Mouse (Mus musculus) limb, embryonic 14.5 days (tissue): ENCODE results near the gene Cntn5. TPM values are rescaled to one million over a fixed set of nuclear protein-coding genes. Genes with fewer than 3 reads are reported as not detected.

ENCODE experiments used
- ATAC-seq: fragments of 200-750 bp; cut with Nextera tagmentation; 2 replicates; pipeline ENCODE4 v1.8.0; 2017; ENCODE audit warnings: low read depth, moderate number of reproducible peaks, moderate TSS enrichment; ENCODE audit not compliant: low FRiP score
- DNase-seq: peaks from one replicate; pipeline ENCODE4 v3.0.0-alpha.2; 2015; ENCODE audit warnings: low spot score
- H3K27ac ChIP-seq: fragments of 300-500 bp; sonication (generic); replicated peaks from 2 replicates; pipeline ENCODE4 v1.5.1; 2014; ENCODE audit warnings: low read depth, mild to moderate bottlenecking, low read length, moderate library complexity, mixed read lengths
- H3K27me3 ChIP-seq: fragments of 300-500 bp; sonication (generic); 2 replicates; pipeline ENCODE4 v1.6.1; 2014; ENCODE audit warnings: low read length, mixed read lengths; ENCODE audit not compliant: control insufficient read depth, insufficient read depth
- H3K36me3 ChIP-seq: fragments of 300-500 bp; sonication (generic); 2 replicates; pipeline ENCODE4 v1.6.1; 2014; ENCODE audit warnings: mild to moderate bottlenecking, low read length, moderate library complexity, mixed read lengths; ENCODE audit not compliant: control insufficient read depth, insufficient read depth
- H3K4me1 ChIP-seq: fragments of 300-500 bp; sonication (generic); 2 replicates; pipeline ENCODE4 v1.6.1; 2014; ENCODE audit warnings: antibody characterized with exemption, low read length, mixed read lengths; ENCODE audit not compliant: control insufficient read depth, insufficient read depth
- H3K4me2 ChIP-seq: fragments of 300-500 bp; sonication (generic); replicated peaks from 2 replicates; pipeline ENCODE4 v1.6.1; 2014; ENCODE audit warnings: low read depth, mild to moderate bottlenecking, low read length, moderate library complexity; ENCODE audit not compliant: severe bottlenecking
- H3K4me3 ChIP-seq: fragments of 300-500 bp; sonication (generic); replicated peaks from 2 replicates; pipeline ENCODE4 v1.5.1; 2014; ENCODE audit warnings: low read length
- H3K9ac ChIP-seq: fragments of 300-500 bp; sonication (generic); 2 replicates; pipeline ENCODE4 v1.6.1; 2014; ENCODE audit warnings: mild to moderate bottlenecking, low read depth, low read length, moderate library complexity; ENCODE audit not compliant: severe bottlenecking
- H3K9me3 ChIP-seq: fragments of 300-500 bp; sonication (generic); 2 replicates; pipeline ENCODE4 v1.6.1; 2016; ENCODE audit warnings: low read length; ENCODE audit not compliant: control insufficient read depth
- POLR2A ChIP-seq: fragments of 200-500 bp; IDR thresholded peaks from 2 replicates; pipeline ENCODE4 v1.8.0; 2012; ENCODE audit warnings: inconsistent platforms, mild to moderate bottlenecking, moderate library complexity, borderline replicate concordance; ENCODE audit not compliant: insufficient read depth, insufficient read length; ENCODE audit errors: extremely low read depth
- WGBS: fragments of 180-500 bp; shearing (Covaris S2); extraction: QIAGEN DNeasy Blood & Tissue Kit; methylation state at CpG from one replicate; pipeline ENCODE4 v1.1.7; 2014; 5-methylcytosine and 5-hydroxymethylcytosine counted together
- polyA plus RNA-seq, 2 experiments: library from polyadenylated mRNA; depleted of rRNA in 1 of 2; stranded (reverse) in 1 of 2; unstranded in 1 of 2; fragments of >200 nt; fragmentation: Nextera tagmentation in 1 of 2; extraction: Ambion mirVana in 1 of 2; gene quantifications; 2 replicates each; pipeline versions ENCODE4 v1.2.1 to v1.2.3; 2012 to 2014

Cntn5 gene
- polyA plus RNA-seq, 2 experiments = 0.41 to 0.87 TPM

- no peak overlapping the region for H3K4me2 ChIP-seq
- H3K9ac ChIP-seq = no peak overlapping the region
- H3K27ac ChIP-seq = no peak overlapping the region
- no peaks in the 10 kb centered on the region for H3K27me3 ChIP-seq
- H3K4me1 ChIP-seq = no peaks in the 10 kb centered on the region
- DNase-seq = no peak
- H3K36me3 ChIP-seq = no peaks in the 10 kb centered on the region
- no peak for ATAC-seq
- WGBS = 86% methylated on average over 5 of the region's 5 CpGs
- no peak overlapping the region for H3K4me3 ChIP-seq
- no peak for TF ChIP-seq POLR2A
- H3K9me3 ChIP-seq = no peaks in the 10 kb centered on the region
These were observed 1195.9 kb downstream of the Cntn5 start for GRCm38 (mm10) chr9:9708671-9709070.

- Histone ChIP-seq H3K4me3 (no peak overlapping the region), H3K27me3 (no peaks in the 10 kb centered on the region), H3K27ac (no peak overlapping the region), H3K4me1 (no peaks in the 10 kb centered on the region), H3K4me2 (no peak overlapping the region), H3K36me3 (no peaks in the 10 kb centered on the region), H3K9ac (no peak overlapping the region), H3K9me3 (no peaks in the 10 kb centered on the region)
- no peak for ATAC-seq
- no peak for DNase-seq
- TF ChIP-seq POLR2A = no peak
These were observed 1196.8 kb downstream of the Cntn5 start for GRCm38 (mm10) chr9:9707766-9708165.

- H3K27ac ChIP-seq = no peak overlapping the region
These were observed 1199.4 kb downstream of the Cntn5 start for GRCm38 (mm10) chr9:9705180-9705579.

GRCm38 (mm10) chr9:9696636-9697035 lies 1207.9 kb downstream of the Cntn5 start:
- Histone ChIP-seq H3K4me2 (no peak overlapping the region), H3K9ac (no peak overlapping the region), H3K9me3 (no peaks in the 10 kb centered on the region), H3K27me3 (no peaks in the 10 kb centered on the region), H3K4me1 (no peaks in the 10 kb centered on the region), H3K27ac (no peak overlapping the region), H3K4me3 (no peak overlapping the region), H3K36me3 (no peaks in the 10 kb centered on the region)
- TF ChIP-seq POLR2A = no peak
- DNase-seq (no peak), ATAC-seq (no peak)
- 60% methylated on average over 3 of the region's 3 CpGs for WGBS

More at GRCm38 (mm10) chr9:9705180-9705579, 1199.4 kb downstream of the Cntn5 start:
- H3K9ac ChIP-seq = no peak overlapping the region
- no peaks in the 10 kb centered on the region for H3K27me3 ChIP-seq
- 91% methylated on average over 1 of the region's 1 CpGs for WGBS
- DNase-seq = no peak
- H3K9me3 ChIP-seq = no peaks in the 10 kb centered on the region
- no peaks in the 10 kb centered on the region for H3K36me3 ChIP-seq
- H3K4me3 ChIP-seq = no peak overlapping the region
- TF ChIP-seq POLR2A = no peak
- H3K4me2 ChIP-seq = no peak overlapping the region
- no peak for ATAC-seq
- no peaks in the 10 kb centered on the region for H3K4me1 ChIP-seq

GRCm38 (mm10) chr9:9682348-9682884 lies 1222.2 kb downstream of the Cntn5 start:
- no peak for DNase-seq
- no peak overlapping the region for H3K4me2 ChIP-seq
- H3K4me1 ChIP-seq = no peaks in the 10 kb centered on the region
- no peak overlapping the region for H3K9ac ChIP-seq
- H3K36me3 ChIP-seq = no peaks in the 10 kb centered on the region
- H3K4me3 ChIP-seq = no peak overlapping the region
- 56% methylated on average over 5 of the region's 5 CpGs for WGBS
- no peaks in the 10 kb centered on the region for H3K9me3 ChIP-seq
- no peak overlapping the region for H3K27ac ChIP-seq
- no peak for TF ChIP-seq POLR2A
- no peaks in the 10 kb centered on the region for H3K27me3 ChIP-seq
- no peak for ATAC-seq

- no peak for ATAC-seq
- Histone ChIP-seq H3K9me3 (no peaks in the 10 kb centered on the region), H3K27ac (no peak overlapping the region), H3K4me3 (no peak overlapping the region), H3K36me3 (no peaks in the 10 kb centered on the region), H3K4me1 (no peaks in the 10 kb centered on the region), H3K9ac (no peak overlapping the region), H3K4me2 (no peak overlapping the region), H3K27me3 (no peaks in the 10 kb centered on the region)
- WGBS = 75% methylated on average over 4 of the region's 4 CpGs
- DNase-seq = no peak
- no peak for TF ChIP-seq POLR2A
These were observed 1228.5 kb downstream of the Cntn5 start for GRCm38 (mm10) chr9:9676078-9676477.
